Comparison of ENCODE assay signal across 9 mouse cellular contexts in genomic region chr17:85034068-85034467, GRCm38 (mm10). TPM values are rescaled to one million over a fixed set of nuclear protein-coding genes. Genes with fewer than 3 reads are reported as not detected.
DNase-seq lines count a peak whose midpoint lies in the region; ATAC-seq lines count a peak whose summit lies in the region.
"Had no signal": no experiment of that assay in that cellular context is flagged by ENCODE, and none has a peak within 500 bp of the region (broad histone marks: within the 10 kb centered on the region; RNA-seq: fewer than 3 reads in every experiment).

No protein-coding gene starts in this region.

- H3K36me3 ChIP-seq in kidney, embryonic 14.5 days (ENCODE audit: control insufficient read depth, insufficient read depth, low read length) = no peaks in the 10 kb centered on the region
- no peaks in the 10 kb centered on the region for H3K36me3 ChIP-seq in midbrain, embryonic 16.5 days (ENCODE audit: control insufficient read depth, insufficient read depth, low read length)
- H3K36me3 ChIP-seq: hindbrain, embryonic 15.5 days had no signal

- WGBS in kidney, embryonic 14.5 days = 72% methylated on average over 11 of the region's 11 CpGs
- 60% methylated on average over 11 of the region's 11 CpGs for WGBS in midbrain, embryonic 16.5 days

- no peak overlapping the region for H3K27ac ChIP-seq in kidney, embryonic 14.5 days (ENCODE audit: low read depth, low read length)
- no peak overlapping the region for H3K27ac ChIP-seq in midbrain, embryonic 16.5 days (ENCODE audit: low read length)
- H3K27ac ChIP-seq: hindbrain, embryonic 15.5 days had no signal

- H3K9me3 ChIP-seq in kidney, embryonic 14.5 days (ENCODE audit: control insufficient read depth, low read length) = no peaks in the 10 kb centered on the region
- H3K9me3 ChIP-seq in midbrain, embryonic 16.5 days (replicated peaks; ENCODE audit: control insufficient read depth, low read length, poor library complexity, severe bottlenecking) = no peaks in the 10 kb centered on the region
- H3K9me3 ChIP-seq: hindbrain, embryonic 15.5 days had no signal

- peak; percentile 28; the same call in 1 of the 2 replicates for ATAC-seq in kidney, embryonic 14.5 days (ENCODE audit: low FRiP score, low TSS enrichment)
- 0 out of 2 replicates have a peak, but pooled peaks have one; percentile 54 for ATAC-seq in midbrain, embryonic 16.5 days
- ATAC-seq in megakaryocyte progenitor cell, adult 5-6 weeks (replicated peaks; ENCODE audit: poor library complexity) = no peak

- no peak overlapping the region for H3K9ac ChIP-seq in kidney, embryonic 14.5 days (ENCODE audit: low read depth, low read length)
- no peak overlapping the region for H3K9ac ChIP-seq in midbrain, embryonic 16.5 days (ENCODE audit: low read depth, low read length)
- H3K9ac ChIP-seq: hindbrain, embryonic 15.5 days had no signal

- no peak for DNase-seq in kidney, adult 8-10 months
- peak; percentile 29 for DNase-seq in adrenal gland, adult 8-10 months
- peak; percentile 51 to 61 for DNase-seq in adrenal gland, postnatal 36 days
- DNase-seq in embryo, embryonic 9.5 days (ENCODE audit: extremely low spot score) = no peak
- DNase-seq: thymus, postnatal 4 days had no signal

- H3K4me1 ChIP-seq in kidney, embryonic 14.5 days (ENCODE audit: control insufficient read depth, insufficient read depth, low read length) = no peaks in the 10 kb centered on the region
- no peaks in the 10 kb centered on the region for H3K4me1 ChIP-seq in midbrain, embryonic 16.5 days (ENCODE audit: control insufficient read depth, insufficient read depth, low read length)
- H3K4me1 ChIP-seq: hindbrain, embryonic 15.5 days had no signal

- no peak overlapping the region for H3K4me3 ChIP-seq in kidney, embryonic 14.5 days (ENCODE audit: low read length)
- no peak overlapping the region for H3K4me3 ChIP-seq in midbrain, embryonic 16.5 days (ENCODE audit: low read depth, low read length)
- H3K4me3 ChIP-seq: hindbrain, embryonic 15.5 days had no signal

- H3K4me2 ChIP-seq in kidney, embryonic 14.5 days (replicated peaks; ENCODE audit: low read depth, low read length) = no peak overlapping the region
- H3K4me2 ChIP-seq in midbrain, embryonic 16.5 days (ENCODE audit: low read length) = no peak overlapping the region
- H3K4me2 ChIP-seq: hindbrain, embryonic 15.5 days had no signal

- no peaks in the 10 kb centered on the region for H3K27me3 ChIP-seq in kidney, embryonic 14.5 days (ENCODE audit: control insufficient read depth, insufficient read depth, low read length)
- H3K27me3 ChIP-seq in midbrain, embryonic 16.5 days (ENCODE audit: control insufficient read depth, insufficient read depth, low read depth, low read length) = no peaks in the 10 kb centered on the region
- H3K27me3 ChIP-seq: hindbrain, embryonic 15.5 days had no signal

RNA-seq across cellular contexts. Expression of gene Slc3a1, which starts 5.9 kb away (rescaled TPM):
- polyA plus RNA-seq in kidney, embryonic 14.5 days (2014; fragmentation: Nextera tagmentation; extraction: Ambion mirVana) = 1.0 and 2.3 TPM in 2 replicates
- total RNA-seq in adrenal gland, adult 8-10 months (2022) = under 1 TPM; 0.32 to 0.95 (median 0.62) TPM
- total RNA-seq in adrenal gland, postnatal 36 days (2021) = under 1 TPM; 0.17 to 0.23 TPM
- 0.20 and 0.27 TPM in 2 replicates for polyA plus RNA-seq in midbrain, embryonic 16.5 days (2015; fragmentation: Nextera tagmentation; extraction: Ambion mirVana)
- total RNA-seq in megakaryocyte progenitor cell, adult 5-6 weeks (2015) = 0.32 TPM in 1 of 2 replicates, not detected in the other
- total RNA-seq in megakaryocyte progenitor cell, adult 5-6 weeks (2017) = 0.04 TPM in 1 of 2 replicates, not detected in the other

RNA-seq across cellular contexts. Expression of gene Prepl, which starts 56.0 kb away (rescaled TPM):
- 18.3 and 35.6 TPM in 2 replicates for polyA plus RNA-seq in kidney, embryonic 14.5 days (2014; fragmentation: Nextera tagmentation; extraction: Ambion mirVana)
- 10 to 100 TPM; 42.9 to 59.3 (median 51.7) TPM for total RNA-seq in adrenal gland, adult 8-10 months (2022)
- total RNA-seq in adrenal gland, postnatal 36 days (2021) = 10 to 100 TPM; 35.6 to 37.2 TPM
- polyA plus RNA-seq in midbrain, embryonic 16.5 days (2015; fragmentation: Nextera tagmentation; extraction: Ambion mirVana) = 123 and 143 TPM in 2 replicates
- 29.0 and 36.8 TPM in 2 replicates for total RNA-seq in megakaryocyte progenitor cell, adult 5-6 weeks (2015)
- 24.9 and 30.2 TPM in 2 replicates for total RNA-seq in megakaryocyte progenitor cell, adult 5-6 weeks (2017)

RNA-seq across cellular contexts. Expression of gene Camkmt, which starts 56.3 kb away (rescaled TPM):
- polyA plus RNA-seq in kidney, embryonic 14.5 days (2014; fragmentation: Nextera tagmentation; extraction: Ambion mirVana) = 12.5 and 13.1 TPM in 2 replicates
- 10 to 100 TPM in 2 of 4 experiments, 1 to 10 TPM in 2; 8.1 to 13.6 (median 10.7) TPM for total RNA-seq in adrenal gland, adult 8-10 months (2022)
- total RNA-seq in adrenal gland, postnatal 36 days (2021) = 1 to 10 TPM; 6.3 to 7.6 TPM
- polyA plus RNA-seq in midbrain, embryonic 16.5 days (2015; fragmentation: Nextera tagmentation; extraction: Ambion mirVana) = 23.2 and 26.5 TPM in 2 replicates
- total RNA-seq in megakaryocyte progenitor cell, adult 5-6 weeks (2015) = 5.3 and 5.9 TPM in 2 replicates
- 2.1 and 4.0 TPM in 2 replicates for total RNA-seq in megakaryocyte progenitor cell, adult 5-6 weeks (2017)

Comparison
In these comparisons a context has a peak if more than half of its experiments do, and no peak if none do; other contexts are left out.
1. DNase-seq: peak in adrenal gland, adult 8-10 months (single experiment) and adrenal gland, postnatal 36 days (2 of 2); none in kidney, adult 8-10 months (0 of 2) and embryo, embryonic 9.5 days (single experiment).